Mouse (Mus musculus) lung, adult 2 months (tissue): ENCODE data around the gene Slit3.

Experiments
- CTCF ChIP-seq: fragments of 200-500 bp; IDR thresholded peaks from 2 replicates; pipeline ENCODE4 v1.5.1; 2011; ENCODE audit warnings: mild to moderate bottlenecking, low read length, control low read depth; ENCODE audit not compliant: insufficient read depth
- POLR2A ChIP-seq: fragments of 200-500 bp; IDR thresholded peaks from 2 replicates; pipeline ENCODE4 v1.6.1; 2011; ENCODE audit warnings: low read depth, mild to moderate bottlenecking, control low read depth, low read length, borderline replicate concordance; ENCODE audit errors: extremely low read depth

- TF ChIP-seq CTCF (no peak), POLR2A (no peak)
Observed at GRCm38 (mm10) chr11:35298526-35298925, 177.5 kb downstream of the Slit3 start.
